Mouse (Mus musculus) neural tube, embryonic 15.5 days (tissue): Measurements from ENCODE around the gene Rgl2. TPM values are rescaled to one million over a fixed set of nuclear protein-coding genes. Genes with fewer than 3 reads are reported as not detected.
A peak's percentile ranks its signal among the peaks of the same experiment; 100 is the strongest.
"Not testable (repeated sequence)": the region's sequence is repeated elsewhere in the genome, so short reads cannot be mapped to it uniquely, and the experiment has no call there.

Source experiments
- ATAC-seq: fragments of 200-750 bp; cut with Nextera tagmentation; 2 replicates; pipeline ENCODE4 v1.8.0; 2017; ENCODE audit warnings: mild to moderate bottlenecking, moderate TSS enrichment, moderate library complexity; ENCODE audit not compliant: low FRiP score
- H3K27ac ChIP-seq: fragments of 300-500 bp; sonication (generic); replicated peaks from 2 replicates; pipeline ENCODE4 v1.5.1; 2015; ENCODE audit warnings: mild to moderate bottlenecking, inconsistent platforms
- H3K27me3 ChIP-seq: fragments of 300-500 bp; sonication (generic); replicated peaks from 2 replicates; pipeline ENCODE4 v1.6.1; 2015; ENCODE audit warnings: inconsistent platforms
- H3K36me3 ChIP-seq: fragments of 300-500 bp; sonication (generic); 2 replicates; pipeline ENCODE4 v1.6.1; 2015; ENCODE audit warnings: inconsistent platforms
- H3K4me1 ChIP-seq: fragments of 300-500 bp; sonication (generic); 2 replicates; pipeline ENCODE4 v1.6.1; 2015; ENCODE audit warnings: inconsistent platforms
- H3K4me2 ChIP-seq: fragments of 300-500 bp; sonication (generic); 2 replicates; pipeline ENCODE4 v1.6.1; 2015; ENCODE audit warnings: inconsistent platforms, mild to moderate bottlenecking, moderate library complexity
- H3K4me3 ChIP-seq: fragments of 300-500 bp; sonication (generic); replicated peaks from 2 replicates; pipeline ENCODE4 v1.5.1; 2015; ENCODE audit warnings: mild to moderate bottlenecking, inconsistent platforms
- H3K9ac ChIP-seq: fragments of 300-500 bp; sonication (generic); replicated peaks from 2 replicates; pipeline ENCODE4 v1.6.1; 2015; ENCODE audit warnings: mild to moderate bottlenecking, inconsistent platforms
- H3K9me3 ChIP-seq: fragments of 300-500 bp; sonication (generic); replicated peaks from 2 replicates; pipeline ENCODE4 v1.6.1; 2016; ENCODE audit warnings: inconsistent platforms
- WGBS: fragments of 180-500 bp; shearing (Covaris S2); methylation state at CpG from one replicate; pipeline ENCODE4 v1.1.7; 2015; ENCODE audit warnings: mixed read lengths; 5-methylcytosine and 5-hydroxymethylcytosine counted together
- polyA plus RNA-seq: library from polyadenylated mRNA; unstranded; fragments of >200 nt; fragmentation: Nextera tagmentation; extraction: Ambion mirVana; gene quantifications from 2 replicates; pipeline ENCODE4 v1.2.1, GENCODE M21; 2015

Gene Rgl2
- polyA plus RNA-seq = 56.8 and 58.8 TPM in 2 replicates

GRCm38 (mm10) chr17:33929371-33930279 is at the start of gene Rgl2:
Gene Rgl2, plus strand, starts transcription at chr17:33929543.
- peak within 1 kb of the TSS; percentile 98 for H3K4me2 ChIP-seq
- H3K9ac ChIP-seq = peak within 1 kb of the TSS; percentile 90
- under 1% methylated on average over 71 of the region's 80 CpGs for WGBS
- no peaks in the 10 kb centered on the region for H3K9me3 ChIP-seq
- no peaks in the 10 kb centered on the region for H3K27me3 ChIP-seq
- H3K4me1 ChIP-seq = peaks cover 27% of the 10 kb centered on the region
- peaks cover 22% of the 10 kb centered on the region; the same call in 1 of the 2 replicates for H3K36me3 ChIP-seq
- ATAC-seq = peak; percentile 85
- peak within 1 kb of the TSS; percentile 97 for H3K27ac ChIP-seq
- peak within 1 kb of the TSS; percentile 80 for H3K4me3 ChIP-seq

- not testable (repeated sequence) for H3K36me3 ChIP-seq, H3K27ac ChIP-seq, H3K4me2 ChIP-seq, H3K9me3 ChIP-seq, H3K9ac ChIP-seq, ATAC-seq, H3K4me3 ChIP-seq, H3K4me1 ChIP-seq, H3K27me3 ChIP-seq
- 95% methylated on average over 10 of the region's 11 CpGs for WGBS
Observed at GRCm38 (mm10) chr17:33884320-33884719, 45.0 kb upstream of the Rgl2 start.

GRCm38 (mm10) chr17:33887802-33888201 is 41.5 kb upstream of the Rgl2 start:
- ATAC-seq, H3K27ac ChIP-seq, H3K27me3 ChIP-seq, H3K9ac ChIP-seq, H3K4me3 ChIP-seq, H3K36me3 ChIP-seq, H3K4me2 ChIP-seq, H3K9me3 ChIP-seq: not testable (repeated sequence)
- peaks cover 11% of the 10 kb centered on the region for H3K4me1 ChIP-seq
- WGBS = 74% methylated on average over 2 of the region's 2 CpGs

- H3K9me3 ChIP-seq, H3K4me2 ChIP-seq, H3K9ac ChIP-seq, H3K27me3 ChIP-seq, H3K4me3 ChIP-seq, ATAC-seq, H3K36me3 ChIP-seq, H3K27ac ChIP-seq: not testable (repeated sequence)
- peaks cover 11% of the 10 kb centered on the region for H3K4me1 ChIP-seq
Observed at GRCm38 (mm10) chr17:33888230-33888629, 41.1 kb upstream of the Rgl2 start.

- ATAC-seq = not testable (repeated sequence)
Observed at GRCm38 (mm10) chr17:33889941-33890532, 39.3 kb upstream of the Rgl2 start.

GRCm38 (mm10) chr17:33890533-33891059 is 38.7 kb upstream of the Rgl2 start, which contains the start of gene Kifc1:
Gene Kifc1, minus strand, starts transcription at chr17:33890661.
- no peak within 1 kb of the TSS for H3K27ac ChIP-seq
- no peaks in the 10 kb centered on the region for H3K36me3 ChIP-seq
- peak within 1 kb of the TSS; percentile 57 for H3K4me3 ChIP-seq
- no peaks in the 10 kb centered on the region for H3K9me3 ChIP-seq
- WGBS = under 1% methylated on average over 49 of the region's 49 CpGs
- H3K4me2 ChIP-seq = peak within 1 kb of the TSS; percentile 86
- H3K27me3 ChIP-seq = no peaks in the 10 kb centered on the region
- H3K9ac ChIP-seq = peak within 1 kb of the TSS; percentile 40
- ATAC-seq = peak; percentile 100
- peaks cover 11% of the 10 kb centered on the region for H3K4me1 ChIP-seq

More at GRCm38 (mm10) chr17:33889941-33890532, 39.3 kb upstream of the Rgl2 start:
- not testable (repeated sequence) for H3K9me3 ChIP-seq, H3K27me3 ChIP-seq, H3K27ac ChIP-seq, H3K36me3 ChIP-seq
- peaks cover 11% of the 10 kb centered on the region for H3K4me1 ChIP-seq
- H3K9ac ChIP-seq = peak overlapping the region; percentile 40
- WGBS = under 1% methylated on average over 35 of the region's 44 CpGs
- H3K4me3 ChIP-seq = peak overlapping the region; percentile 57
- H3K4me2 ChIP-seq = peak overlapping the region; percentile 86

GRCm38 (mm10) chr17:33891357-33891756 is 38.0 kb upstream of the Rgl2 start:
- Histone ChIP-seq H3K4me1 (peaks cover 11% of the 10 kb centered on the region), H3K9me3 (no peaks in the 10 kb centered on the region), H3K9ac (no peak overlapping the region), H3K27ac (no peak overlapping the region), H3K27me3 (no peaks in the 10 kb centered on the region), H3K4me3 (no peak overlapping the region), H3K36me3 (no peaks in the 10 kb centered on the region), H3K4me2 (no peak overlapping the region)
- 74% methylated on average over 2 of the region's 2 CpGs for WGBS
- ATAC-seq = no peak

- H3K4me3 ChIP-seq, H3K4me2 ChIP-seq, ATAC-seq, H3K36me3 ChIP-seq, H3K27ac ChIP-seq, H3K9me3 ChIP-seq, H3K9ac ChIP-seq, H3K27me3 ChIP-seq: not testable (repeated sequence)
- WGBS = 77% methylated on average over 6 of the region's 6 CpGs
- peaks cover 11% of the 10 kb centered on the region for H3K4me1 ChIP-seq
Observed at GRCm38 (mm10) chr17:33891892-33892291, 37.5 kb upstream of the Rgl2 start.

GRCm38 (mm10) chr17:33892429-33892828 is 36.9 kb upstream of the Rgl2 start:
- H3K4me1 ChIP-seq = peaks cover 11% of the 10 kb centered on the region
- H3K9me3 ChIP-seq = no peaks in the 10 kb centered on the region
- H3K9ac ChIP-seq = no peak overlapping the region
- no peak for ATAC-seq
- 26% methylated on average over 7 of the region's 7 CpGs for WGBS
- no peak overlapping the region for H3K27ac ChIP-seq
- no peaks in the 10 kb centered on the region for H3K27me3 ChIP-seq
- H3K4me3 ChIP-seq = no peak overlapping the region
- H3K4me2 ChIP-seq = no peak overlapping the region
- H3K36me3 ChIP-seq = no peaks in the 10 kb centered on the region

- H3K4me3 ChIP-seq, H3K9me3 ChIP-seq, ATAC-seq, H3K36me3 ChIP-seq, H3K27me3 ChIP-seq, H3K9ac ChIP-seq, H3K27ac ChIP-seq, H3K4me2 ChIP-seq: not testable (repeated sequence)
- WGBS = 80% methylated on average over 4 of the region's 4 CpGs
- H3K4me1 ChIP-seq = peaks cover 11% of the 10 kb centered on the region
Observed at GRCm38 (mm10) chr17:33893011-33893410, 36.3 kb upstream of the Rgl2 start.

- no peak overlapping the region for H3K4me3 ChIP-seq
- no peak overlapping the region for H3K9ac ChIP-seq
- H3K4me1 ChIP-seq = no peaks in the 10 kb centered on the region
- no peaks in the 10 kb centered on the region for H3K27me3 ChIP-seq
- 47% methylated on average over 6 of the region's 6 CpGs for WGBS
- H3K9me3 ChIP-seq = no peaks in the 10 kb centered on the region
- H3K27ac ChIP-seq = no peak overlapping the region
- ATAC-seq = no peak
- no peak overlapping the region for H3K4me2 ChIP-seq
- no peaks in the 10 kb centered on the region for H3K36me3 ChIP-seq
Observed at GRCm38 (mm10) chr17:33897114-33897794, 32.1 kb upstream of the Rgl2 start.
